Mouse (Mus musculus) erythroblast, adult 5-6 weeks (primary cell): ENCODE data around the gene Vmn1r3. TPM values are rescaled to one million over a fixed set of nuclear protein-coding genes. Genes with fewer than 3 reads are reported as not detected.
"Not testable (repeated sequence)": the region's sequence is repeated elsewhere in the genome, so short reads cannot be mapped to it uniquely, and the experiment has no call there.

Experiments used
- ATAC-seq: replicated peaks from 2 replicates; pipeline ENCODE4 v1.8.0; 2016; ENCODE audit warnings: moderate number of reproducible peaks, mild to moderate bottlenecking, moderate TSS enrichment, inconsistent platforms; ENCODE audit not compliant: poor library complexity, low FRiP score, severe bottlenecking
- total RNA-seq, 2 experiments: library from RNA; stranded (forward) in 1 of 2; stranded (reverse) in 1 of 2; fragments of 150-400 nt in 1 of 2; fragments of 200-764, 138-1000 nt in 1 of 2; gene quantifications; 2 replicates each; pipeline versions ENCODE4 v1.2.3 to v1.2.4; 2015 to 2017; ENCODE audit warnings: low replicate concordance in 2 of 2

Vmn1r3 gene
- total RNA-seq, 2 experiments from 2014 or later, result not detected

GRCm38 (mm10) chr4:3164429-3164828, 20.7 kb downstream of the Vmn1r3 start:
- not testable (repeated sequence) for ATAC-seq

GRCm38 (mm10) chr4:3153320-3153719, 31.8 kb downstream of the Vmn1r3 start:
- not testable (repeated sequence) for ATAC-seq

- not testable (repeated sequence) for ATAC-seq
Observed at GRCm38 (mm10) chr4:3147926-3148325, 37.2 kb downstream of the Vmn1r3 start.

Other genes starting within 250 kb of the Vmn1r3 start
- not detected in 2 replicates for gene Vmn1r2, start 18.0 kb downstream of the Vmn1r3 start, total RNA-seq (2015; ENCODE audit: low replicate concordance)
- not detected in 2 replicates for gene Vmn1r2, start 18.0 kb downstream of the Vmn1r3 start, total RNA-seq (2017; ENCODE audit: low replicate concordance)